Mouse (Mus musculus) MEL (cell line): ENCODE results near the gene Iqschfp. TPM values are rescaled to one million over a fixed set of nuclear protein-coding genes. Genes with fewer than 3 reads are reported as not detected.

Experiments used
- DNase-seq: peaks from one replicate; pipeline ENCODE4 v3.0.0; 2011; ENCODE audit warnings: low read depth, low spot score
- H3K27ac ChIP-seq: 2 replicates; pipeline ENCODE4 v1.5.1; 2012; ENCODE audit warnings: low read depth, mild to moderate bottlenecking, control low read depth, low read length, moderate library complexity; ENCODE audit not compliant: control insufficient read depth
- H3K27me3 ChIP-seq, 2 experiments: fragments of 150-350 bp in 1 of 2; sonication (generic) in 1 of 2; 2 replicates each; pipeline ENCODE4 v1.6.1; 2012; ENCODE audit warnings: low read length in 2 of 2, mild to moderate bottlenecking in 2 of 2, improper control_type of control experiment in 1 of 2, moderate library complexity in 1 of 2; ENCODE audit not compliant: insufficient read depth in 2 of 2, control insufficient read depth in 1 of 2
- H3K36me3 ChIP-seq, 2 experiments: 2 replicates each; pipeline ENCODE4 v1.6.1; 2012 to 2014; ENCODE audit warnings: low read length in 2 of 2, improper control_type of control experiment in 1 of 2, inconsistent platforms in 1 of 2, mild to moderate bottlenecking in 1 of 2; ENCODE audit not compliant: insufficient read depth in 2 of 2, control insufficient read depth in 1 of 2
- H3K4me1 ChIP-seq, 2 experiments: fragments of 150-350 bp in 1 of 2; sonication (generic) in 1 of 2; 2 replicates each; pipeline ENCODE4 v1.6.1; 2012; ENCODE audit warnings: low read length in 2 of 2, improper control_type of control experiment in 1 of 2, mild to moderate bottlenecking in 1 of 2; ENCODE audit not compliant: insufficient read depth in 2 of 2, control insufficient read depth in 1 of 2
- H3K4me3 ChIP-seq, 2 experiments: fragments of 150-350 bp in 1 of 2; sonication (generic) in 1 of 2; 2 replicates each; pipeline ENCODE4 v1.5.1; 2012; ENCODE audit warnings: low read depth in 2 of 2, low read length in 2 of 2, mild to moderate bottlenecking in 2 of 2, moderate library complexity in 2 of 2, control low read depth in 1 of 2, improper control_type of control experiment in 1 of 2; ENCODE audit not compliant: control insufficient read depth in 1 of 2, insufficient read depth in 1 of 2
- H3K79me2 ChIP-seq: 2 replicates; pipeline ENCODE4 v1.6.1; 2012; ENCODE audit warnings: mild to moderate bottlenecking, low read length, moderate library complexity; ENCODE audit not compliant: control insufficient read depth, poor library complexity, insufficient read depth
- H3K9ac ChIP-seq: 2 replicates; pipeline ENCODE4 v1.6.1; 2012; ENCODE audit warnings: low read depth, mild to moderate bottlenecking, control low read depth, low read length, moderate library complexity; ENCODE audit not compliant: control insufficient read depth, poor library complexity, severe bottlenecking
- H3K9me3 ChIP-seq: fragments of 150-350 bp; sonication (generic); replicated peaks from 2 replicates; pipeline ENCODE4 v1.6.1; 2012; ENCODE audit warnings: mild to moderate bottlenecking, low read length, improper control_type of control experiment, moderate library complexity; ENCODE audit not compliant: insufficient read depth
- BHLHE40 ChIP-seq: IDR thresholded peaks from 2 replicates; pipeline ENCODE4 v1.6.1; 2012; ENCODE audit warnings: low read depth, mild to moderate bottlenecking, inconsistent platforms, low read length, improper control_type of control experiment, borderline replicate concordance
- ELF1 ChIP-seq: IDR thresholded peaks from 2 replicates; pipeline ENCODE4 v1.6.1; 2014; ENCODE audit warnings: low read depth, mild to moderate bottlenecking, inconsistent platforms, low read length, improper control_type of control experiment, moderate library complexity
- GABPA ChIP-seq: IDR thresholded peaks from 2 replicates; pipeline ENCODE4 v1.6.1; 2012; ENCODE audit warnings: low read depth, mild to moderate bottlenecking, inconsistent platforms, low read length, improper control_type of control experiment, moderate library complexity
- MAFK ChIP-seq: IDR thresholded peaks from 2 replicates; pipeline ENCODE4 v1.6.1; 2011; ENCODE audit warnings: low read depth, mild to moderate bottlenecking, low read length, improper control_type of control experiment, borderline replicate concordance
- MAZ ChIP-seq: IDR thresholded peaks from 2 replicates; pipeline ENCODE4 v1.6.1; 2012; ENCODE audit warnings: low read depth, mild to moderate bottlenecking, inconsistent platforms, low read length, improper control_type of control experiment
- MYB ChIP-seq: IDR thresholded peaks from 2 replicates; pipeline ENCODE4 v1.6.1; 2011; ENCODE audit warnings: mild to moderate bottlenecking, low read depth, low read length, improper control_type of control experiment
- POLR2A ChIP-seq, 2 experiments: IDR thresholded peaks; 2 replicates each; pipeline ENCODE4 v1.6.1; 2011 to 2012; ENCODE audit warnings: low read length in 2 of 2, mild to moderate bottlenecking in 2 of 2, control low read depth in 1 of 2, improper control_type of control experiment in 1 of 2, low read depth in 1 of 2, moderate library complexity in 1 of 2; ENCODE audit not compliant: control insufficient read depth in 1 of 2, insufficient read depth in 1 of 2, poor library complexity in 1 of 2
- POLR2AphosphoS2 ChIP-seq: IDR thresholded peaks from 2 replicates; pipeline ENCODE4 v1.6.1; 2011; ENCODE audit warnings: low read length, improper control_type of control experiment
- RCOR1 ChIP-seq: IDR thresholded peaks from 2 replicates; pipeline ENCODE4 v1.6.1; 2012; ENCODE audit warnings: low read depth, mild to moderate bottlenecking, inconsistent platforms, low read length, improper control_type of control experiment
- SIN3A ChIP-seq: IDR thresholded peaks from 2 replicates; pipeline ENCODE4 v1.6.1; 2012; ENCODE audit warnings: low read length, improper control_type of control experiment, inconsistent platforms
- TAL1 ChIP-seq: IDR thresholded peaks from 2 replicates; pipeline ENCODE4 v1.6.1; 2012; ENCODE audit warnings: mild to moderate bottlenecking, inconsistent platforms, low read length, moderate library complexity, mixed read lengths
- TBP ChIP-seq: IDR thresholded peaks from 2 replicates; pipeline ENCODE4 v1.8.0; 2011; ENCODE audit warnings: low read depth, low read length, improper control_type of control experiment
- UBTF ChIP-seq: IDR thresholded peaks from 2 replicates; pipeline ENCODE4 v1.6.1; 2012; ENCODE audit warnings: low read depth, mild to moderate bottlenecking, inconsistent platforms, low read length, improper control_type of control experiment, moderate library complexity, borderline replicate concordance; ENCODE audit not compliant: insufficient read depth
- USF2 ChIP-seq, 2 experiments: IDR thresholded peaks; 2 replicates each; pipeline ENCODE4 v1.6.1; 2011 to 2012; ENCODE audit warnings: improper control_type of control experiment in 2 of 2, low read length in 2 of 2, borderline replicate concordance in 1 of 2, inconsistent platforms in 1 of 2, low read depth in 1 of 2, mild to moderate bottlenecking in 1 of 2; ENCODE audit not compliant: insufficient read depth in 1 of 2
- ZC3H11A ChIP-seq: IDR thresholded peaks from 2 replicates; pipeline ENCODE4 v1.6.1; 2012; ENCODE audit warnings: low read depth, mild to moderate bottlenecking, inconsistent platforms, low read length, improper control_type of control experiment
- polyA plus RNA-seq, 2 experiments: library from polyadenylated mRNA; stranded (reverse) in 1 of 2; unstranded in 1 of 2; fragments of >175 nt in 1 of 2; fragments of >200 nt in 1 of 2; gene quantifications; 2 replicates each; pipeline versions ENCODE4 v1.2.1 to v1.2.4; 2012; ENCODE audit warnings: low replicate concordance in 2 of 2, low read depth in 1 of 2; ENCODE audit not compliant: insufficient read length in 2 of 2, insufficient read depth in 1 of 2, missing spikeins in 1 of 2
- total RNA-seq: library from RNA; depleted of rRNA; stranded (reverse); fragments of 300-350 nt; gene quantifications from 2 replicates; pipeline ENCODE4 v1.2.3, GENCODE M21; 2012

The Iqschfp gene
- total and polyA plus RNA-seq, 3 experiments, result not detected

DNA sequence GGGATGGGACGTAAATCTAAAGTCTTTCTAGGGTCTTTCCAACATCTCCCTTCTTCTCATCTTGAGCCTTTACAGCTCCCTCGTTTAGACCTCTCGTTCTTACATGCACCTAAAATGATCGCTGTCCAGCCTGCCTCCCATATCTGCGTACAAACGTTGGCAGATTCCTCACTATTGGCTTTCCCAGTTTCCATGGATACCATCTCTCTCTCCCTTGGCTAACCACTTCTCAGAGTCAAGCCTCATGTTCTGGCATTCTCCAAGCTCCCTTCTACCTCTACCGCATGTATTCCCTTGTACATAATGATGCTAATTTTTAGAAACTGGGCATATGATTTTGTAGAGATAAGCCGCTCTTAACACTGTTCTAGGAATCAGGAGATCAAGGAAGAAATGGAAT is 258.7 kb downstream of the Iqschfp start:
- H3K36me3 ChIP-seq, result no peaks in the 10 kb centered on the region
- H3K27ac ChIP-seq, result no peak overlapping the region
- H3K27me3 ChIP-seq, result no peaks in the 10 kb centered on the region
- TF ChIP-seq BHLHE40 (no peak), USF2 (IDR thresholded peaks at IDR 0.05; ENCODE audit: borderline replicate concordance in 1 of 2, insufficient read depth in 1 of 2, low read depth in 1 of 2, low read length in 2 of 2) (no peak)
- TF ChIP-seq, all 39 proteins: peak for 0
- Histone ChIP-seq H3K9ac (no peak overlapping the region), H3K4me3 (no peak overlapping the region), H3K79me2 (no peaks in the 10 kb centered on the region), H3K9me3 (no peaks in the 10 kb centered on the region), H3K4me1 (no peaks in the 10 kb centered on the region)
- DNase-seq, result no peak

DNA sequence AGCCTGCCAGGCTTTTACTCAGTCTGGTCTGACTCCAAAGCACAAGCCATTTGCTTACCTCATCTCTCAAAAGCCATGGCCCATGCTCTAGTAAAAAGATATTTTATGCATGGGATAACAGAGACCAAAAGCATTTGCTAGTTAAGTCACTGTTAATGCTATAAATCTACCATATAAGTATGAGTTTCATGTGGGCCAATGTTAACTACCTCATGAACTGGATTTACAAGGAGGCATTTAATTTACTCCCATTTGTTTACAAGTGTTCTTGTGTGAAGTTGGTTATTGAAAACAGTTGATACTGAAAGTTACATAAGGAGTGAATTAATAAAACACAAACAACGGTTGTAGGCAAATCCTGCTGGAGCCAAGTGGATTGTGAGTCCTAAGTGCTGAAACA is 268.1 kb downstream of the Iqschfp start:
- no peaks in the 10 kb centered on the region for H3K36me3 ChIP-seq
- H3K4me1 ChIP-seq, result no peaks in the 10 kb centered on the region
- TF ChIP-seq ELF1 (no peak), MAZ (no peak), ZC3H11A (no peak), RCOR1 (no peak)
- no peaks in the 10 kb centered on the region for H3K9me3 ChIP-seq
- no peak overlapping the region for H3K9ac ChIP-seq
- no peak overlapping the region for H3K4me3 ChIP-seq
- H3K27ac ChIP-seq, result no peak overlapping the region
- H3K79me2 ChIP-seq, result no peaks in the 10 kb centered on the region
- no peak for DNase-seq
- H3K27me3 ChIP-seq, result no peaks in the 10 kb centered on the region

DNA sequence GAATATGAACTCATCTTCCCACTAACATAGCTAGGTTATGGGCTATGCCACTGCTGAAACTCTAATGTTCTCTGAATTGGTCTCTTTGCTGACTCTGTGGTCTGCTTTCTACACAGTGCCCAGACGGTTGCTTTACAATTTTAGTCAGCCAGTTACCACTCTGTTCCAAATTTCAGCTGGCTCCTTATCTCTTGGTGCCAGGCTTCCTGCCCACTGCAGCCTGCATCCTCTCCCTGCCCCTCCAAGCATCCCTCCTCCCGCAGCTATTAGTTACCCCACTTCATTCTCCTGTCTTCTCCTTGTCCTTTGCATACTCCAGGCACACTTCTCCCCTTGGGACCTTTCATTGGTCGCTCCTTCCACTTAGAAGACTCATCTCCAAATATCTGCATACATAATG is 268.7 kb downstream of the Iqschfp start:
- H3K4me3 ChIP-seq, result no peak overlapping the region

DNA sequence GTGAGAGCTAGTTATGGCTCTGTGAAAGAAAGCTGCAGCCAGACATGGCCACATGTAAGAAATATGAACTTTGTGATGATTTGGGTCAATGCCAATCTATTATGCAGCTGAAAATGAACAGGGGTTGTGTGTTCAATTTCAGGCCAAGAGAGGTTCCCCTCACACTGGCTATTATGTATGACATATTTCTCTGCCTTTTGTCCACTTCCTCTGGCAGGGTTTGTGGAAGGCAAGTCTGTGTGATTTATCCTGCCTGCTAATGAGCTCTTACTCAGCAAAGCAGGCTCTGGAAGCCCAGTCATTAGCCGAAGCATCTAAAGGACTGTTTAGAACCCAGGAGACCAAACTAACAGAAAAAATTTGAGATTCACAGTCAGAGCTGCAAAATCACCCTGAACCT is 286.2 kb downstream of the Iqschfp start:
- H3K9me3 ChIP-seq, result no peaks in the 10 kb centered on the region
- no peaks in the 10 kb centered on the region for H3K36me3 ChIP-seq
- no peak overlapping the region for H3K4me3 ChIP-seq
- DNase-seq, result no peak
- no peak overlapping the region for H3K9ac ChIP-seq
- no peaks in the 10 kb centered on the region for H3K79me2 ChIP-seq
- no peaks in the 10 kb centered on the region for H3K27me3 ChIP-seq
- no peak for TF ChIP-seq UBTF
- no peak for TF ChIP-seq POLR2A (IDR thresholded peaks at IDR 0.05; ENCODE audit: control insufficient read depth in 1 of 2, insufficient read depth in 1 of 2, low read depth in 1 of 2, low read length in 2 of 2, poor library complexity in 1 of 2)
- no peak for TF ChIP-seq ELF1
- no peak for TF ChIP-seq BHLHE40
- TF ChIP-seq SIN3A, result no peak
- no peak for TF ChIP-seq USF2 (IDR thresholded peaks at IDR 0.05; ENCODE audit: borderline replicate concordance in 1 of 2, insufficient read depth in 1 of 2, low read depth in 1 of 2, low read length in 2 of 2)
- TF ChIP-seq MYB, result no peak
- TF ChIP-seq POLR2AphosphoS2, result no peak
- no peak for TF ChIP-seq TBP
- H3K4me1 ChIP-seq, result no peaks in the 10 kb centered on the region
- H3K27ac ChIP-seq, result no peak overlapping the region

More for the DNA sequence above, 268.7 kb downstream of the Iqschfp start:
- Histone ChIP-seq H3K27ac (no peak overlapping the region), H3K27me3 (no peaks in the 10 kb centered on the region), H3K9ac (no peak overlapping the region), H3K9me3 (no peaks in the 10 kb centered on the region), H3K4me1 (no peaks in the 10 kb centered on the region), H3K79me2 (no peaks in the 10 kb centered on the region), H3K36me3 (no peaks in the 10 kb centered on the region)
- TF ChIP-seq GABPA, result no peak
- TF ChIP-seq TAL1, result 0 out of 2 replicates have a peak, but pooled peaks have one; percentile 4
- no peak for TF ChIP-seq UBTF
- no peak for TF ChIP-seq MAFK
- no peak for DNase-seq
